Mouse (Mus musculus) neural tube, embryonic 13.5 days (tissue): Measurements from ENCODE around the gene Hs3st6. TPM values are rescaled to one million over a fixed set of nuclear protein-coding genes. Genes with fewer than 3 reads are reported as not detected.
A peak's percentile ranks its signal among the peaks of the same experiment; 100 is the strongest.

ENCODE experiments used
- ATAC-seq: fragments of 200-750 bp; cut with Nextera tagmentation; 2 replicates; pipeline ENCODE4 v1.8.0; 2017; ENCODE audit warnings: low read depth, mild to moderate bottlenecking, moderate TSS enrichment, moderate library complexity
- H3K27ac ChIP-seq: fragments of 300-500 bp; sonication (generic); replicated peaks from 2 replicates; pipeline ENCODE4 v1.5.1; 2015; ENCODE audit warnings: moderate library complexity, mild to moderate bottlenecking, inconsistent platforms
- H3K27me3 ChIP-seq: fragments of 300-500 bp; sonication (generic); 2 replicates; pipeline ENCODE4 v1.6.1; 2015; ENCODE audit warnings: mild to moderate bottlenecking, inconsistent platforms
- H3K36me3 ChIP-seq: fragments of 300-500 bp; sonication (generic); 2 replicates; pipeline ENCODE4 v1.6.1; 2015; ENCODE audit warnings: mild to moderate bottlenecking, inconsistent platforms
- H3K4me1 ChIP-seq: fragments of 300-500 bp; sonication (generic); replicated peaks from 2 replicates; pipeline ENCODE4 v1.6.1; 2015; ENCODE audit warnings: inconsistent platforms
- H3K4me2 ChIP-seq: fragments of 300-500 bp; sonication (generic); 2 replicates; pipeline ENCODE4 v1.6.1; 2015; ENCODE audit warnings: inconsistent platforms, mild to moderate bottlenecking, moderate library complexity
- H3K4me3 ChIP-seq: fragments of 300-500 bp; sonication (generic); 2 replicates; pipeline ENCODE4 v1.5.1; 2015; ENCODE audit warnings: mild to moderate bottlenecking, inconsistent platforms
- H3K9ac ChIP-seq: fragments of 300-500 bp; sonication (generic); 2 replicates; pipeline ENCODE4 v1.6.1; 2015; ENCODE audit warnings: moderate library complexity, mild to moderate bottlenecking, inconsistent platforms
- H3K9me3 ChIP-seq: fragments of 300-500 bp; sonication (generic); 2 replicates; pipeline ENCODE4 v1.6.1; 2016; ENCODE audit warnings: inconsistent platforms
- WGBS: fragments of 180-500 bp; shearing (Covaris S2); methylation state at CpG from one replicate; pipeline ENCODE4 v1.1.7; 2015; 5-methylcytosine and 5-hydroxymethylcytosine counted together
- polyA plus RNA-seq: library from polyadenylated mRNA; unstranded; fragments of >200 nt; fragmentation: Nextera tagmentation; extraction: Ambion mirVana; gene quantifications from 2 replicates; pipeline ENCODE4 v1.2.1, GENCODE M21; 2015

The Hs3st6 gene
- polyA plus RNA-seq, 1 experiment from 2014 or later: 0.39 TPM

DNA sequence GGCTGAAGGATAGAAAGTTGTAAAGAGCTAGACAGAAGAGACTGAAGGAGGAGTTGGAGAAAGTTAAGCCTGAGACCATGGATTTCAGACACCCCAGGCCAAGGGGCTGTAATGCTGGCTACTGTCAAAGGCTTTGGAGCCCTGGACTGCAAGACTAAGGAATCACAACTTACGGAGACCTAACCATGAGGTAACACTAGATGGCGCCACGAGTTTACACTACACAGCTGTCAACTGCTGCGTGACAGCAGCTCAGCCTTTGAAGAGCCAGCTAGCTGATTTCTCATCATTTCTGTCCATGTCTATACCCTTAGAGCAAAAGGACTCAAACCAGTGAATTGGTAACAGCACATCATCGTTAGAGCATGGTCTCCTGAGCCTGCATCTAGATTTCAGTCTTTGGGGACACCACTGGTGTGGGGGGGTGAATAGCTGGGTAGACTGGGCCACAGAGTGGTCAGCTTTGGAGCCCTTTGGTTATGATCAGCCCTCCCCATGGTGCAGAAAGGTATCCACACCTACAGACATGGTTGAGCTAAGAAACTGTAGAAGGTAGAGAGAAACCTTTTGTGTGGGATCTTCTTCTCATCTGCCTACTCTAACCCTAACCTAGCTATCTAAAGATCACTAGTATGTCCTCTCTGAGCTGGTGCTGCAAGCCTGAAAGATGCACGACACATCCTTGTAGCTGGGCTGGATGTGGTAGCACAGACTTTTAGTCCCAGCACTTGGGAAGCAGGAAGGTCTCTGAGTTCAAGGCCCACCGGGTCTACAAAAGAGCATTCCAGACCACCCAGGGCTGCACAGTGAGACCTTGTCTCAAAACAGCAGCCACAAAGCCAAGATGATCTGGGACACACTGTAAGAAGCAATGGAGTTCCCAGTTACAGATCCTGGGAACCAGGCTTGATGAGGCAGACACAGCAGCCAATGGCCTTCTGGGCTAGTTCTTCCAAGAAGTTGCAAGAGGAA is 7.0 kb upstream of the Hs3st6 start:
- H3K4me3 ChIP-seq: no peak overlapping the region
- peak; percentile 88 for ATAC-seq
- no peak overlapping the region for H3K4me2 ChIP-seq
- H3K9me3 ChIP-seq: no peaks in the 10 kb centered on the region
- H3K36me3 ChIP-seq: peaks cover 9% of the 10 kb centered on the region
- peaks cover 34% of the 10 kb centered on the region for H3K27me3 ChIP-seq
- WGBS: 22% methylated on average over 7 of the region's 7 CpGs
- no peak overlapping the region for H3K27ac ChIP-seq
- H3K9ac ChIP-seq: peak overlapping the region; percentile 22; the same call in 1 of the 2 replicates
- H3K4me1 ChIP-seq: peaks cover 3% of the 10 kb centered on the region; the same call in 1 of the 2 replicates

DNA sequence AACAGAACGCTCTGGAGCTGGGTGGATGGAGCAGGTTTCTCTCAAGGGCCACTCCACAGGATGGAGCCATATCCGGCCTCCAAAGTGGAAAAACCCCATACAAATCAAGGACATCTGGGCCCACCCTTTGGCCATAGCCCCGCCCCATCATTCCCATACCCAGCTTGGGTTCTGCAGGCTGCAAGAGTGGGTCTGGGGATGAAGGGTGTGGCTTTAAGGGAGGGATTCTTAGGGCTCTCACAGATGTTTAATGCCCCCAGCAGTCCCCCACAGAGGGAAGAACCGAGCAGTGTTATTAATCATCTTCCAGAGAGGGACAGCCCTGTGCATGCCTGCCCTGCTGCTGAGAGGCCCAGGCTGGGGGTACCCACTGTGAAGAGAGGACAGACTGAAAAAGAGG is 5.8 kb upstream of the Hs3st6 start:
- Histone ChIP-seq H3K9me3 (no peaks in the 10 kb centered on the region), H3K4me3 (no peak overlapping the region), H3K9ac (no peak overlapping the region), H3K27me3 (peaks cover 45% of the 10 kb centered on the region), H3K36me3 (peaks cover 5% of the 10 kb centered on the region; the same call in 1 of the 2 replicates), H3K27ac (no peak overlapping the region), H3K4me1 (peaks cover 3% of the 10 kb centered on the region; the same call in 1 of the 2 replicates), H3K4me2 (no peak overlapping the region)
- no peak for ATAC-seq
- 40% methylated on average over 4 of the region's 4 CpGs for WGBS

DNA sequence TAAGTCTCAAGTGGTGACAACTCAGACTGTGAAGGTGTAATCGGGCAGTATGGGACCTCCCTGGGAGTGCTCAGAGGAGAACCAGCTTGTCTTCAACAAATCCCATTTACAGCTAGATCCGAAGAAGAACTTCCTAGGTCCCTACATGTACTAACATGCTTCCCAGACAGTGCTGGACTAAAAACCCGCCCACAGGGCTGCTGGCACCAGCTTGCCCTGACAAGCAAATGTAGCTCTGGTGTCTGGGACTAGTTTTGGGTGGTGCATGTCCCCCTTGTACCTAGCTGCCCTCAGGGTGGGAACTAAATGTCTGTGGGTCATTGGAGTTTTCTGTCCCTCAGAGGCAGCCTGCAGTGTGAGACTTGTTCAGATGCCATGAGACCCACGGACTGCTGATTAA is 1.3 kb upstream of the Hs3st6 start:
- H3K4me1 ChIP-seq: peaks cover 13% of the 10 kb centered on the region
- no peaks in the 10 kb centered on the region for H3K36me3 ChIP-seq
- ATAC-seq: no peak
- no peak overlapping the region for H3K4me2 ChIP-seq
- H3K27me3 ChIP-seq: peaks cover 88% of the 10 kb centered on the region
- WGBS: 34% methylated on average over 4 of the region's 4 CpGs
- H3K4me3 ChIP-seq: no peak overlapping the region
- H3K9me3 ChIP-seq: no peaks in the 10 kb centered on the region
- H3K9ac ChIP-seq: no peak overlapping the region
- H3K27ac ChIP-seq: no peak overlapping the region

DNA sequence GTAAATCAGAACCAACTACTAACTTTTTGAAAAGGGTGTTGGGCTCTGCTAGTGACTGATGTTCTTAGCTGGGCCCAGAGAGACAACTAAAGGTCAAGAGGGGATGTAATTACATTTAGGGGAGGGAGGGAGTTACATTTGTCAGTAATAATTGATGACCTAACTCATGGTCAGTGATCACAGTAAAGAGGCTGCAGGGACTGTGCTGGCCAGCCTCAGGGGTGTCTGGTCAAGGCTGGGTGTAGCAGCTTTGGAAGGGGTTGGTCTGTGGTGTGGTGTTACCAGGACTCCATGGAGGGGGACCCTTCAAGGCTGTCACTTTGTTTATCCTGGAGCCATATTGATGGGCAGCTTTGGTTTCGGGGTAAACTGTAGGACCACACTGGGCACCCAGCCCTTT is 4.6 kb downstream of the Hs3st6 start:
- no peak for ATAC-seq
- Histone ChIP-seq H3K4me1 (peaks cover 10% of the 10 kb centered on the region), H3K4me3 (no peak overlapping the region), H3K27me3 (peaks cover 43% of the 10 kb centered on the region), H3K4me2 (no peak overlapping the region), H3K36me3 (no peaks in the 10 kb centered on the region), H3K9ac (no peak overlapping the region), H3K27ac (no peak overlapping the region), H3K9me3 (no peaks in the 10 kb centered on the region)
- WGBS: 94% methylated on average over 1 of the region's 1 CpGs

DNA sequence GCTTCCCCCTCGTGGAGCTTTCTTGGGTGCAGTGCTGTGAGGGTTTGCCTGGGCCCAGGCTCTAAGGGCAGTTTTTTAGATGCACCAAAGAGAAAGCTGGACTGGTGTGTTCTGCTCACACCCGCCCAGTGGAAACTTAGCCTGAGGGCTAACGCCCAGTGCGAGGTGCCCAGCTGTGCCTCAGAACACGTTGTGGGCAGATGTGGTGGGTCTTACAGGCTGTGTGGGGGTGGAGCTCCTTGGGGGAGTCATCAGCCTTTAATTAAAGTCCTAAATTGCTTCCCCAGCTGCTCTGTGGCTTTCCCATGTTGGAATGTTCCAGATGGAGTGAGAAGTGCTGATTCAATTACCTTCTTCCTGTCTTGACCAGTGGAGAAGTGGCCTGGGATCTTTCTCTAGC is 8.3 kb downstream of the Hs3st6 start:
- Histone ChIP-seq H3K27me3 (peaks cover 6% of the 10 kb centered on the region), H3K4me2 (no peak overlapping the region), H3K36me3 (no peaks in the 10 kb centered on the region), H3K4me3 (no peak overlapping the region), H3K9me3 (no peaks in the 10 kb centered on the region), H3K9ac (no peak overlapping the region), H3K27ac (no peak overlapping the region), H3K4me1 (no peaks in the 10 kb centered on the region)
- WGBS: 44% methylated on average over 5 of the region's 5 CpGs
- ATAC-seq: no peak

DNA sequence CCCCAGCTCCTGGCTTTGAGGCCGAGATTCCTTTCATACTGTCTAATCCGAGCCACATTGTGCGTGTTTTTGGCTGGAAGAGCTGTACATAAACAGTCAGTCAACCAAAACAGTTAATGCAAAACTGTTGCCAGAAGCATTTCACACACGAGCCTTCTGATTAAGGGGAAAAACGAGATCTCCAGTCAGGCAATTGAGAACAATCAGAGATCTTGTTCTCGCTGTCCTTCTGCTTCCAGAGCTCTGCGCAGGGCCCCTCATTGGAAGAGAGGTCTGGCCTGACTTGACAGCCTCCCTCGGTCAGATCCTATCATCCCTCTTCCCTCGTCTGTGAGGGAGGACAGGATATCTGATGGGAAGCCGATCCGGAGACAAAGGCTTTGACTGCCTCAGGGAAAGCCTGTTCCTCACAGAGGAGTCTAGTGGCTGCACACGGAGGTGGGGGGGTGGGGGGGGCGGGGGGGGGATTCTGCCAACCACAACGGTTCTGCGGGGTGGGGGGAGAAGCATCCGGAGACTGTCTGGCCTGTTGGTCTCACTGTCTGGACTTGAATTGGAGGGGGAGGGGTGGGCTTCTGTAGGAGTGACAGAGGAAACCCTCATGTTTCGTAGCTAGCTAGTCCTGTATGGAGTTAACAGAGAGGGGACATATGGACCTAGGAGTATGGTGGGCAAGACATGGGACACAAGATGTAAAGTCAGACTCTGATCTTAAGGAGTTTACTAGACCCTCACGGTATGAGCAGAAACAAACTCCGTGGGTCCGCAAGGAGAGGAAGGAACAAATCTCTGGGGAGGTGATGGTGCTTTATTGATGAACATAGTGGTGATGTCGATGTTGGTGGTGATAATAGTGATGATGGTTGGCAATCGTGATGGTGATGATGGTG is 12.5 kb downstream of the Hs3st6 start:
- H3K27me3 ChIP-seq: peaks cover 5% of the 10 kb centered on the region; the same call in 1 of the 2 replicates
- H3K36me3 ChIP-seq: no peaks in the 10 kb centered on the region
- no peak overlapping the region for H3K27ac ChIP-seq
- no peak for ATAC-seq
- no peaks in the 10 kb centered on the region for H3K4me1 ChIP-seq
- H3K4me3 ChIP-seq: no peak overlapping the region
- 65% methylated on average over 21 of the region's 22 CpGs for WGBS
- no peaks in the 10 kb centered on the region for H3K9me3 ChIP-seq
- no peak overlapping the region for H3K9ac ChIP-seq
- no peak overlapping the region for H3K4me2 ChIP-seq

DNA sequence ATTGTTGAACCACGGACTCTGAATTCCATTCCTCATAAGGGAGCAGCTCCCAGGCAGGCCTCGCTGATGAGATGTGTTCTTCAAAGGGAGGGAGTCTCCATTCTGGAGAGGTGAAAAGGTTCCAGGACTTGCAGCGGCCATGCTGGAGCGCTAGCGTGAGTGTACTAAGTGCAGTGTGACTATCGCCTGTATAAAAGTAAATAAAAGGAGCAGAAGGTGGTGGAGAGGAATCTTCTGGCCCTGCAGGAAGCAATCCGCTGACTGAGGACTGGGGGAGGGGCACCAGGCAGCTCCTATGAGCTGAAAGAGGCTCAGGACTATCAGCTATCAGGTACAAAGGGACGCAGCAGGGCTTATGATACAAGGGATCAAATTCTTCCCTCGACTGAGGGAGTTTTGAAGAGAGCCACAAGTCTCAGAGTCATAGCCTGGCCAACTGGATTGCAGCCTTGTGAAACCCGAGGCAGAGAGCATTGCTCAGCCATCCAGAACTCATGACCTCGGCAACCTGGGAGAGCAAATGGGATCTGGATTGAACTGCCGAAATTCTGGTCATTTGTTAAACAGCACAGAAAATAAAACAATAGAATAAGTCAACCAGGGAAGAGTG is 13.6 kb downstream of the Hs3st6 start:
- Histone ChIP-seq H3K9me3 (no peaks in the 10 kb centered on the region), H3K9ac (no peak overlapping the region), H3K27me3 (peaks cover 5% of the 10 kb centered on the region; the same call in 1 of the 2 replicates), H3K4me1 (no peaks in the 10 kb centered on the region), H3K4me2 (no peak overlapping the region), H3K27ac (no peak overlapping the region), H3K4me3 (no peak overlapping the region), H3K36me3 (no peaks in the 10 kb centered on the region)
- no peak for ATAC-seq
- 34% methylated on average over 12 of the region's 12 CpGs for WGBS

DNA sequence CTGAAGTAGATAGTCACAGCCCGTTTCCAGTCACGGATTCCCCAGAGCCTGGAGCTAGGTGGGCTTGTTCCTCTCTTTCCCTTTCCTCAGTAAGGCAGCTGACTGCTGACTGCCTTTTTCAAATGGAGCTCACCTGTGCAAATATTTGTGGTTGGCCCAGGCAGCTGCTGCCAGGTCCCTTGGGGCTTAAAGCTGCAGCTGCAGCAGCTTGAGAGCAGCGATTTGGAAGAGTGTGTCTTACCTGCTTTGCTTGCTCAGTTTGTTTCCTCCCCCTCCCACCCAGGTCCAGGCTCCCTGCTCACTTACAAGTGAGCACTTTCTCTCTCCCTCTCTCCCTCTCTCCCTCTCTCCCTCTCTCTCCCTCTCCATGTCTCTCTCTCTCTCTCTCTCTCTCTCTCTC is 16.4 kb downstream of the Hs3st6 start:
- H3K4me1 ChIP-seq: no peaks in the 10 kb centered on the region
- H3K4me3 ChIP-seq: no peak overlapping the region
- no peak overlapping the region for H3K9ac ChIP-seq
- no peak for ATAC-seq
- 47% methylated on average over 3 of the region's 3 CpGs for WGBS
- H3K27ac ChIP-seq: no peak overlapping the region
- no peak overlapping the region for H3K4me2 ChIP-seq
- no peaks in the 10 kb centered on the region for H3K36me3 ChIP-seq
- peaks cover 5% of the 10 kb centered on the region; the same call in 1 of the 2 replicates for H3K27me3 ChIP-seq
- no peaks in the 10 kb centered on the region for H3K9me3 ChIP-seq

DNA sequence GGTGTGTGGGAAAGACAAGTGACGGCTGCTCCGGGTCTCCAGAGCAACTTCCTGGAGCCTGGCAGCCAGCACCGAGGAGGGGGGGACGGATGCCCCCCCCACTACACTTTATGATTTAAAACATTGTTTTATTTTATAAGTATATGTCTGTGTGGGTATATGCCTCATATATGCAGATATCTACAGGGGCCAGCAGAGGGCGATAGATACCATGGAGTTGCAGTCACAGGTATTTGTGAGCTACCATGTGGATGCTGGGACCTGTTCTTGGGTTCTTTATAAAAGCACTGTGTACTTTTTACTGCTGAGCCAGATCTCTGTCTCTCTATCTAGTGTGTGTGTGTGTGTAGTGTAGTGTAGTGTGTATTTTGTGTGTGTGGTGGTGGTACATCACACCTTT is 20.5 kb downstream of the Hs3st6 start:
- Histone ChIP-seq H3K4me3 (no peak overlapping the region), H3K9ac (no peak overlapping the region), H3K4me1 (no peaks in the 10 kb centered on the region), H3K4me2 (no peak overlapping the region), H3K27me3 (peaks cover 6% of the 10 kb centered on the region; the same call in 1 of the 2 replicates), H3K9me3 (no peaks in the 10 kb centered on the region), H3K36me3 (no peaks in the 10 kb centered on the region), H3K27ac (no peak overlapping the region)
- WGBS: 83% methylated on average over 5 of the region's 5 CpGs
- ATAC-seq: no peak

DNA sequence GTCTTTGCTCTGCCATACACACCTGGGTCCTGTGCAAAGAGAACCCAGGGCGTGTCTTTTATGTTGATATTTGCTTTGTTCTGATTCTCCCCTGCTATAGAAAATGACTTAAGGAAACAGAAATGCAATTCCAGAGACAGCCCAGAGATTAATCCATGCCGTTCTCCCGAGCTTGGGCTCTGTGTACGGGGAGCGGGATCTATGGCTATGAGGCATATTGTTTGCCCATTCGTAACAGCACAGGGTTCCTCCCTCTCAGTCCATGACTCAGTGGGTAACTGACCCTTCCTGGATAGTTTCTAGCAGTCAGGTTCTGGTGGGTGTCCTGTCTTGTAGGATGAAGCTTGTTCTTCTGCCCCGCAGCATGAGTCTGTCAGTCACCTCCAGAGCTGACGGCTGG is 22.4 kb downstream of the Hs3st6 start:
- ATAC-seq: no peak
- no peak overlapping the region for H3K9ac ChIP-seq
- WGBS: 84% methylated on average over 8 of the region's 8 CpGs

DNA sequence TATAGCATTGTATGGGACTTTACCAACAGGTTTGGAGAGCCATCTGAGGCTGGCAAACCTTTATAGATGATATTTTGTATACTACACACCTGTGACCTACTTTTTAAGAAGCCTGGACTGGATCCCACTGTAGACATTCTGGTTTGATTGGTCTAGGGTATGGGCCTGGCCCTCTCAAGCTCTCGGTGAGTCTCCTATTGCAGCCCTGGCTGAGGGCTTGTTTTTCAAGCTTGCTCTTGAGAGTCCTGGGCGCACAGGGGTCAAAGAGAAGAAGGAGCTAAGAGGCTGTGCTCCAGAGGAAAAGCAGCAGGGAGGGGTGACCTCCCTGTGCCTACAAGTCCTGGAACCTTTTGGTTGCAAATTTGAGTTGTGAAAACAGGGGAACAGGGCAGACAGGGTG is 24.3 kb downstream of the Hs3st6 start:
- 79% methylated on average over 2 of the region's 2 CpGs for WGBS
- Histone ChIP-seq H3K27me3 (0 out of 2 replicates have a peak, but pooled peaks cover 3% of the 10 kb centered on the region), H3K4me2 (no peak overlapping the region), H3K27ac (no peak overlapping the region), H3K9me3 (no peaks in the 10 kb centered on the region), H3K4me1 (no peaks in the 10 kb centered on the region), H3K36me3 (no peaks in the 10 kb centered on the region), H3K4me3 (no peak overlapping the region), H3K9ac (no peak overlapping the region)
- no peak for ATAC-seq

More for the DNA sequence above, 22.4 kb downstream of the Hs3st6 start:
- Histone ChIP-seq H3K9me3 (no peaks in the 10 kb centered on the region), H3K4me3 (no peak overlapping the region), H3K36me3 (no peaks in the 10 kb centered on the region), H3K27ac (no peak overlapping the region), H3K4me2 (no peak overlapping the region), H3K4me1 (no peaks in the 10 kb centered on the region), H3K27me3 (0 out of 2 replicates have a peak, but pooled peaks cover 3% of the 10 kb centered on the region)
